Mouse (Mus musculus): Measurements from ENCODE around the gene Gm20481. TPM values are rescaled to one million over a fixed set of nuclear protein-coding genes. Genes with fewer than 3 reads are reported as not detected.
"Not testable (repeated sequence)": the region's sequence is repeated elsewhere in the genome, so short reads cannot be mapped to it uniquely, and the experiment has no call there.

The Gm20481 gene
- total RNA-seq (2021): not detected

DNA sequence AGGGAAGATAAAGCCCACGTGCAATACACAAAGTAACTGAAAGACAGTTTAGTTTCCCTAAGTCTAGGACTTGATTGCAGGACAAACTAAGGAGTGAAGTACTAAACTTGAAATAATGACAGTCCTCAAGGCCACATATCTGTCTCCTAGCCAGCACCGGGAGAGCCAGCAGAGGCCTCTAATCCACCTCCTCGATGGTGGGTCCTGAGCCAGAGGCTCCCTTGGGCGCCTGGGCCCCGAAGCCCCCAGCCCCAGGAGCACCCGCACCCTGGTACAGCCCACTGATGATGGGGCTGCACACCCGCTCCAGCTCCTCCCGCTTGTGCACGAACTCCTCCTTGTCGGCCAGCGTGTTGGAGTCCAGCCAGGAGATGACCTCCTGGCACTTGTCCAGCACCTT, at the start of gene Gm20481:
Gm20481 (plus strand) TSS at position 91 of the 400 bp plus-strand sequence.
- intact Hi-C loops (cut with DNase I); DNase-seq (ENCODE audit: low spot score in 2 of 2): not testable (repeated sequence)

DNA sequence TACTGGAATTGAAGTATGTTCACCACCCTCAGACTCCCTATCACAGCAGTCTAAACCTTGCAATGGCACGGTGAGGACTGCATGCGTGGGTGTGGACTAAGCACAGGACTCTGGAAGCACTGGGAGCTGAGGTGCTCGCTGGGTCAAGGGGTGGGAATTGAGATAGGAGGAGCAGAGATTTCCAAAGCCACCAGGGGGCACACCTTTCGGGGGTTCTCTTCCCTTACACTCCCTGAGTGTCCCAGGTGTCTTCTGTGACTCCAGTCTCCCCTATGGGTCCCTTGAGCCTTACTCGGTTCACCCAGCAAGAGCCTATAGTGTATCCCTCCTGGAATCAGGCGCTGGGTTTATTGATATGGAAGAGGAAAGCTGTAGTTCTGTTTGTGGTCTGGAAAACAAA, 46.8 kb upstream of the Gm20481 start:
- DNase-seq (ENCODE audit: low spot score in 2 of 2): no peak
- intact Hi-C loops (cut with DNase I): no loop called here

DNA sequence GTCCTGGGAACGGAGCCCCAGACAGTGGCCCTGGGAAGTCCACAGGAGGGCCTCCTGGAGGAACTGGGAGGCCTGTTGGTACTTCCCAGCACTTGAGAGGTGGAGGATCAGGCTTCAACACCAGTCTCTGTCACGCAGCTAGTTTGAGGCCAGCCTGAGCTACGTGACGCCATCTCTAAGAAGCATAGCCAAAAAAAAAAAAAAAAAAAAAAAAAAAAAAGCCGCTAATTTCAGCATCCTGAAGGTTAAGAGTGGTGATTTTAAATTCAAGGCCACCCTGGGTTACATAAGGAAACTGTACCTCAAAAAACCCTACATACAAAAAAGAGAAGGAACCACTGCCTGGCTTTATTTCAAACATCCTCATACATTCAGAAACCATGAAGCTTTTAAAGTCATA, 45.5 kb upstream of the Gm20481 start:
- intact Hi-C loops (cut with DNase I): no loop called here
- DNase-seq (ENCODE audit: low spot score in 2 of 2): no peak

DNA sequence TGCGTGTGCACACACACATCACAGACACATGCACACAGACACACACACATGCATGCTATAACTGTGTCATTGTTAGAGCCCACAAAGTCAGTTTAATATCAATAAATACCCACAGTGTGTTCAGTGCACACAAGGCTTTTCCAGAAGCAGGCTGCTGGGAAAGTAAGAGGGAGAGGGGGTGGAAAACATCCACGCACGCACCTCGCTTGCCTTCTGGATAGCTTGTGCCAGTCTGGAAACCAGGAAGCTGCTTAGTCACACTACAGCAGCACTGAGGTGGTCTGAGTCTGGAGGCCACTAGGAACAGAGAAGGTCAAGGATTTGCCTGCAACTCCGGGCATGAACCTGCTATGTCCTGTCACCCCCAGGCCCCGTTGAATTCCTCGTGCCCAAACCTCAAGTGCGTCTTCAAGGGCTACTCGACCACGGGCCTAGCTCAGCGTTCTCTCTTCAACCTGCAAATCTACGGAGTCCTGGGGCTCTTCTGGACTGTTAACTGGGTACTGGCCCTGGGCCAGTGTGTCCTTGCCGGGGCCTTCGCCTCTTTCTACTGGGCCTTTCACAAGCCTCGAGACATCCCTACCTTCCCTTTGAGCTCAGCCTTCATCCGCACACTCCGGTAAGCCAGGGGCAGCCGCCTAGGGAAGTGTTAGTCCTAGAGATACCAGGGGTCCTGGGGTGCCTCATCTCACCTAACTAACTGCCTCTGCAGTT, 42.2 kb upstream of the Gm20481 start:
- DNase-seq (ENCODE audit: low spot score in 2 of 2): peak; percentile 32 to 39
- intact Hi-C loops (cut with DNase I): no loop called here

DNA sequence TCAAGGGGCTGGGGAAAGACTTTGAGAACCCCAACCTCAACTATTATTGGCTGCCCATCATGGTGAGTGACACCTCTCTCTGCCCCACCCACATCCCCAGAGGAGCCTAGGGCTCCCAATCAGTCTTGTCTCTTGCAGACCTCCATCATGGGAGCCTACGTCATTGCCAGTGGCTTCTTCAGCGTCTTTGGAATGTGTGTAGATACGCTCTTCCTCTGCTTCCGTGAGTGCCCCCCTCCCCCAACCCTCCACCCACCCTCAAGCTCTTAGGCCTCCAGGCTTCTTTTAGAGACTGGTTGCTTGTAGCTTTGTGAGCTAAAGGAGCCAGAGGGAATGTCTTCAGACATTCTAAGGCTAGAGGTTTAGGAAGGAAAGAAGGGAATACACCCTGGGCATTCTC, 40.9 kb upstream of the Gm20481 start:
- DNase-seq (ENCODE audit: low spot score in 2 of 2): no peak
- intact Hi-C loops (cut with DNase I): no loop called here

DNA sequence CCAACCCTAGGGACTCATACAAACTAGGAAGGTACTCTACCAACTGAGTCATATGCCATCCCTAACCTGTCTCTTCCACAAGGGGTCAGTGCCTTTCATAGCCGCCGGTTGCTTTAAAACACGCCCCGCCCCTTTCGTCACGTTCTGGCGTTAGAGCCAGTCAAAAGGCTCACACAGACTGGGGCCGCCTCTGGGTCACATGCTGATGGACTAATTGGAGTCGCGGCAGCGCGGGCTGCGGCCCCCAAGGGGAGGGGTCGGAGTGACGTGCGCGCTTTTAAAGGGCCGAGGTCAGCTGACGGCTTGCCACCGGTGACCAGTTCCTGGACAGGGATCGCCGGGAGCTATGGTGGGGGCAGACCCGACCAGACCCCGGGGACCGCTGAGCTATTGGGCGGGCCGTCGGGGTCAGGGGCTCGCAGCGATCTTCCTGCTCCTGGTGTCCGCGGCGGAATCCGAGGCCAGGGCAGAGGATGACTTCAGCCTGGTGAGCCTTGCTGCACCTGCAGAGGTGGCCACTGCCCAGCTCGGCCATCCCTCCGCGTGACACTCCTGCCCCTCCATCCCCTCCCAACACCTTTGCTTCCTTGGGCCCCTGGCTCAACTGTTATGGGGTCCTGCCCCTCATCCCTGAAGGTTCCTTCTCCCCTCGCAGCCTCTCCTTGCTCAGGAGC, 38.5 kb upstream of the Gm20481 start, which contains the start of gene Neu1:
Neu1 (plus strand) TSS at position 193 of the 674 bp plus-strand sequence.
- intact Hi-C loops (cut with DNase I): no loop called here
- DNase-seq (ENCODE audit: low spot score in 2 of 2): peak; percentile 95 to 97

DNA sequence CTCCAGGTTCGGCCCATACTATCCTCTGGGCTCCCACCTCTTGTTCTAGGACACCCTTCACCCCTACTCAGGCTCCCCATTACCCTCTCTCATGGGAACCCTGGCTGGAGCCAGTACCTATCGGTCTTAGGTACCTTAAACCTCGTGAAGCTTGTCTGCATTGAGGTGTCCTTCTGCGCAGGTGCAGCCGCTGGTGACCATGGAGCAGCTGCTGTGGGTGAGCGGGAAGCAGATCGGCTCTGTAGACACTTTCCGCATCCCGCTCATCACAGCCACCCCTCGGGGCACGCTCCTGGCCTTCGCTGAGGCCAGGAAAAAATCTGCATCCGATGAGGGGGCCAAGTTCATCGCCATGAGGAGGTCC, 38.0 kb upstream of the Gm20481 start:
- intact Hi-C loops (cut with DNase I): no loop called here
- DNase-seq (ENCODE audit: low spot score in 2 of 2): peak; percentile 43 to 60

DNA sequence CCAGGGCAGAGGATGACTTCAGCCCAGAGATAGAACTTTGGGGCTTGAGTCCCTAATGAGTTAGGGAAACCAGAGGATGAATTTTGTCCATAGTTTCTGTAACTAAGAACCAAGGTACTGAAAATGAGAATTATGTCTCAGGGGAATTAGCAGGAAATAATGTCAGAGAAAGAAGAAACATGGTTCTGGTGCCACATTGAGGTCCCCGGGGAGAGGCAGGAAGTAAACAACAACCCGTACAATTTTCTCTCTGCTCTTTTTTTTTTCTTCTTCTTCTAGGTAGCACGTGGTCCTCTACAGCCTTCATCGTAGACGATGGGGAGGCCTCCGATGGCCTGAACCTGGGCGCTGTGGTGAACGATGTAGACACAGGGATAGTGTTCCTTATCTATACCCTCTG, 37.4 kb upstream of the Gm20481 start:
- no peak for DNase-seq (ENCODE audit: low spot score in 2 of 2)
- intact Hi-C loops (cut with DNase I): no loop called here

DNA sequence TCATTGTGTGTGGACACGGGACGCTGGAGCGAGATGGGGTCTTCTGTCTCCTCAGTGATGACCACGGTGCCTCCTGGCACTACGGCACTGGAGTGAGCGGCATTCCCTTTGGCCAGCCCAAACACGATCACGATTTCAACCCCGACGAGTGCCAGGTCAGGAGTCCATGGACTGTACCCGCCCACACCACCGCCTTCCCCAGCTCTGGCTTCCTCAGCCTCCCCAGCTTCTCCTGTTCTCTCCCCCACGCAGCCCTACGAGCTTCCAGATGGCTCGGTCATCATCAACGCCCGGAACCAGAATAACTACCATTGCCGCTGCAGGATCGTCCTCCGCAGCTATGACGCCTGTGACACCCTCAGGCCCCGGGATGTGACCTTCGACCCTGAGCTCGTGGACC, 35.7 kb upstream of the Gm20481 start:
- intact Hi-C loops (cut with DNase I): no loop called here
- no peak for DNase-seq (ENCODE audit: low spot score in 2 of 2)

DNA sequence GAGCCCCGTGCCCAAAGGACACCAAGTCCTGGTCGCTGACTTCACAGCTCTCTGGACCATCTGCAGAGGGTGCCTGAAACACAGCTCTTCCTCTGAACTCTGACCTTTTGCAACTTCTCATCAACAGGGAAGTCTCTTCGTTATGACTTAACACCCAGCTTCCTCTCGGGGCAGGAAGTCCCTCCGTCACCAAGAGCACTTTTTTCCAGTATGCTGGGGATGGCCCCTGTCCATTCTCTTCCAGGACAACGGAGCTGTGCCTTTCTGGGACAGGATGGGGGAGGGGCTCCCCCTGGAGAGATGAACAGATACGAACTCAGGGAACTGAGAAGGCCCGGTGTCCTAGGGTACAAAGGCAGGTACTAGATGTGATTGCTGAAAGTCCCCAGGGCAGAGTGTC, 34.9 kb upstream of the Gm20481 start:
- no peak for DNase-seq (ENCODE audit: low spot score in 2 of 2)
- intact Hi-C loops (cut with DNase I): no loop called here

DNA sequence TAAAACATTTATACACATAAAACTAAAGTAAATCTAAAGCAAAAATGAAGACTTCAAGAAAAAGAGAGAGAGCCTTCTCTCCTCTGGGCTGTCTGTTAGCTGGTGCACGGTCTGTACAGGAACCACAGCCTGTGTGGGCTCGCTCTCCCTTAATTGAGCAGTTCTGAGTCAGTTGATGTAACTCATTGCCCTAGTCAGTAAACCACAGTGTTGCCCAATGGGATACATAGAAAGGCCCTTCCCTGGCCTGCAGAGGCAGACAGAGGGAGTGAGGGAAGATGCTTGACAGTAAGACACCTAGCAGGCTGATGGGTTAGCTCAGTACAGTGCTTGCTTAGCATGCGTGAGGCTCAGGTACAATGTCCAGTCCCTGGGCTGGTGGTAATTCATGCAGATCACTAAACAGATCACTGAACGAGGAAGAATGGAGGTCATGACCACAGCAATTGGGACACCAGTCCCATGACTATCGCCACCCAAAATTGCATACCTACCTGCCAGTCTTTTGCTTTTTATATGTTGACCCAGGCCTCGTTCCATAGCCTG, 31.7 kb upstream of the Gm20481 start:
- intact Hi-C loops (cut with DNase I): no loop called here
- DNase-seq (ENCODE audit: low spot score in 2 of 2): no peak

DNA sequence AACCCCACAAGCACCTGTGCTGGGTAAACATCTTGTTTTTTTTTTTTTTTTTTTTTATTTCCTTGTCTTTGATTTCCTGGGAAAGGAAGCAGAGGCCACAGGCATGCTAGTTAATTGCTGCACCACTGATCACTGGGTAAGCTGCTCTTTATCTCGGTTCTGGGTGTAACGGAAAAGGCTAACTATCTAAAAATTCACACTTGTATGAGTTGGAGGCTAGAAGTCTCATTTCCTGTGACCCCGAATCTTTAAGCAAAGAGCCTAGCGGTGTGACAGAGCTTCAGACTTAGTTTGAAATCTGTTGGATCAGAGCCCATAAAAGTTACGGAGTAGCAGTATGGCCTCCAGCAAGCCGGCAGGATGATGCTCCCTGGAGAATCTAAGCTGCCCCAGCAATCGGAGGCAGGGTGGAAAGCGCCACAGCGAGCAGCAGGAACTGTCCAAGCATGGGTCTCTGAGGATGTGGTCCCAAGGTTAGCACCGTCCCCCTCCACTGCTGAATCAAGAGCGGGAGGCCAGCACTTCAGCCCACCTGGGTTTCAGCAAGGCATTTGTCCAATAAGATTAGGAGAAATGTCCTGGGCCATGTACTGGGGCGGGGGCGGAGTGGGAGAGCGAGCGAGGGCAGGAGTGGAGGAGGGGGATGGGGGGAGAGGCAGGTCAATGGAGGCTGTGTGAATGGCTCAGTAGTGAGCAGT, 28.2 kb upstream of the Gm20481 start:
- intact Hi-C loops (cut with DNase I): no loop called here
- DNase-seq (ENCODE audit: low spot score in 2 of 2): no peak

DNA sequence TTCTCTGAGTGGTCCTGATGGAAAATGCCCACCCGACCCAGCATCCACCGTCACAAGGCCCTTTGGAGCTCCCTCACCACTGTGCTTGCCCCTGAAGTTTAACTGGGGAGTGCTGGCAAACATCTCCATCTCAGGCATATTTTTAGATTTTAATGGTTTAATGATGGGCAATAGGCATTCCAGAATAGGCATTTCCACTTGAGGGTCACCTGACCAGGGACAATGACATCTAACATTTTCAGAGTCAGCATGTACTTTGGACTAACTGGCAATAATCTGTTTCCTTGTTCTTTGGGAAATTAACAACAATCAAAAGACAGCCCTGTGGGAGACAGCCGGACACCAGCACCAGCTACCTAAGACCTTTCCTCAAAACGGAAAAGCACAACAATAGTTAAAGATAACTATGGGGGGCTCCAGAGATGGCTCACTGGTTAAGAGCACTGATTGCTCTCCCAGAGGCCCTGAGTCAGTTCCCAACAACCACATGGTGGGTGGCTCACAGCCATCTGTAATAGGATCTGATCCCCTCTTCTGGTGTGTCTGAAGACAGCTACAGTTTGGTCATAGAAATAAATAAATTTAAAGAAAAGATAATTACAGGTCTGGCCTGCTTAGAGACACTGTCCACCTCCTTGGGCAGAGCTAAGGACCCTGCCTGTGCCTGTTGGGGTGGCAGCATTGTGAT, 26.4 kb upstream of the Gm20481 start:
- intact Hi-C loops (cut with DNase I): no loop called here
- no peak for DNase-seq (ENCODE audit: low spot score in 2 of 2)

DNA sequence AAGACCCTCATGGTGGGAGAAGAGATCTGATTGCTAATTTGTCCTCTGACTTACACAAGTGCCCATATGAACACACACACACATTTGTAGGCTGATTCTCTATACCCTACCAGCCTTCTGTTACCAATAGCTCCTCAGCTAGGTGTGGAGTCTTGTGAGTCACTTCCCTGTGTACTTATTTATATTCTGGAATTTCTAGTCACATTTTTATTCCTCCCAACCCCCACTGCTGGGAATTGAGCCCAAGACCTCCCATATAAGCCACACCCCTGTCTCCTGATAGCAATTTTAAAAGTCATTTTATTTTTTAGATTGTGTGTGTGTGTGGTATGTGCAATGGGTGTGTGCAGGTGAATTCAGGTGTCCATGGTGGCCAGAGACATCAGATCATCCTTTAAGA, 25.4 kb upstream of the Gm20481 start:
- no peak for DNase-seq (ENCODE audit: low spot score in 2 of 2)
- intact Hi-C loops (cut with DNase I): no loop called here

DNA sequence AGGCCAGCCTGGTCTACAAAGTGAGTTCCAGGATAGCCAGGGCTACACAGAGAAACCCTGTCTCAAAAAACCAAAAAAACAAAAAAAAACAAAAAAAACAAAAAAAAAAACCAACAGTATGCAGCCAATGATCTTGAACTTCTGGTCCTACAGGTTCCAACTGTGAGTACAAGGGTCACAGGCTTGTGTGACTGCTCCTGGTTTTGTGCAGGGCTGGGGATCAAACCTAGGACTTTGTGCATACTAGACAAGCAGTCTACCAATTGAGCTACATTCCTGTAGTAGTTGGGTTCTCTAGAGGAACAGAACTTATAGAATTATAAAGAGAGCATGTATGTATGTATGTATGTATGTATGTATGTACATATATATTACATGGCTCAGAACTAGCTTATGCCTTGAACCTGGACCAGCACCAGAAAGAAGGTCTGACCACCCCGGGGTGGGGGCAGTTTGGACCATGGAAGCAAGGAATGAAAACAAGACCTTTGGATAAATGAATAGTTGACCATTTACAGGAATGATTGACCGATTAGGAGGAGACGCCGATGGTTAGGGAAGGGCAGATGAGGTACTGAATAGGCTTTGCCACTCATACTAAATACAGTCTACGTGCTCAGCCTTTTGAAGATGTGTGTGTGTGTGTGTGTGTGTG, 23.1 kb upstream of the Gm20481 start:
- no peak for DNase-seq (ENCODE audit: low spot score in 2 of 2)
- intact Hi-C loops (cut with DNase I): no loop called here

DNA sequence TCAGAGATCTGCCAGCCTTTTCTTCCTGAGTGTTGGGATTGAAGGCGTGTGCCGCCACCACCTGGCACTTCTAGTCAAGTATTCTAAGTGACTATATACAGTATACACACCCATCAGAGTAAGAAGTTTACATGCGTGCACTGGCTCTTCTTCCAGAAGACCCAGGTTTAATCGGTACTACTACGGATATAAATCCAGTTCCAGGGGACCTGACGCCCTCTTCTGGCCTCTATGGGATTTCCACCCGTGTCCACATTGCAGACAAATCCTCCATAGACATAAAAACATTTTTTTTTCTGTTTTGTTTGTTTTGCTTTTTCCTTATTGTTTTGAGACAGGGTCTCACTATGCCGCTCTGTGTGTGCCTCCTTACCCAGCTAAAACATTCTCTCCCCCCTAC, 22.1 kb upstream of the Gm20481 start:
- intact Hi-C loops (cut with DNase I): no loop called here
- no peak for DNase-seq (ENCODE audit: low spot score in 2 of 2)

DNA sequence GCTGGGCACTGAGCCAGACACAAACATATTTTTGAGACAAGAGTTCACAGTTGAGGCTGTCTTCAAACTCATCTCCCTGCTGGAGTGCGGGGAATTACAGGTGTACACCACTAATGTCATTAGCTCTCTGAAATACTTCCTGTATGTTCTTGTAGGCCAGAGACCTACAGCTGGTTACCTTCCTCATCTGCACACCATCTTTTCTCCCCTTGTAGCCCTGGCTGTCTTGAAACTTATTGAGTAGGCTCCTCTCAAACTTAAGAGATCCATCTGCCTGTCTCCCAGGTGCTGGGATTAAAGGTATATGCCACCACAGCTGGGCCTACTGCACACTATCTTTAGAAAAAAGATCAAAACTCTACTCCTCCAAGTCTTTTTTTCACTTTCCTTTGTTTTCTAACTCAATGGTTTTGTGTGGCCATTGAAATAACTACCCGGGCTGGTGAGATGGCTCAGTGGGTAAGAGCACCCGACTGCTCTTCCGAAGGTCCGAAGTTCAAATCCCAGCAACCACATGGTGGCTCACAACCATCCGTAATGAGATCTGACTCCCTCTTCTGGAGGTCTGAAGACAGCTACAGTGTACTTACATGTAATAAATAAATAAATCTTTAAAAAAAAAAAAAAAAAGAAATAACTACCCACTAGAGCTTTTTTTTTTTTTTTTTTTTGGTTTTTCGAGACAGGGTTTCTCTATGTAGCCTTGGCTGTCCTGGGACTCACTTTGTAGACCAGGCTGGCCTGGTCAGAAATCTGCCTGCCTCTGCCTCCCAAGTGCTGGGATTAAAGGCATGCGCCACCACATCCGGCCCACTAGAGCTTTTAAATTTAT, 20.8 kb upstream of the Gm20481 start:
- intact Hi-C loops (cut with DNase I): not testable (repeated sequence)

DNA sequence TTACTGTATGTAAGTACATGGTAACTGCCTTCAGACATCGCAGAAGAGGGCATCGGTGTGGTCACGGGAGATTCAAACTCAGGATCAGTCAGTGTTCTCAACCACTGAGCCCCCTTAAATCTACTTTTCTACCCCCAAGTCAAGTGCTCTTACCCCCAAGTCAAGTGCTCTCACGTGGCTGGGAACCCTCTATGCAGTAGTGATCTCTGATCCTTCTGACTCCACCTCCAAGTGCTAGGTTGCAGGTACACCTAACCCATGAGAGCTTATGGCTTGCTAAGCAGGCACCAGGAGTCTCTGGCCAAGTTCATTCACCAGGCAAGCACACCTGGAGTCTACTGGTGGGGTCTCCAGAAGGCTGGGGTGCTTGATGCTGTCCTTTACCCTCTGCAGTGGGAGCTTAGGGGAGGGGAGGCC, 20.2 kb upstream of the Gm20481 start:
- intact Hi-C loops (cut with DNase I): no loop called here
- DNase-seq (ENCODE audit: low spot score in 2 of 2): no peak

More for the DNA sequence above, 20.8 kb upstream of the Gm20481 start:
- not testable (repeated sequence) for DNase-seq (ENCODE audit: low spot score in 2 of 2)
